Mouse (Mus musculus): Measurements from ENCODE around the gene Zfp865.

DNA sequence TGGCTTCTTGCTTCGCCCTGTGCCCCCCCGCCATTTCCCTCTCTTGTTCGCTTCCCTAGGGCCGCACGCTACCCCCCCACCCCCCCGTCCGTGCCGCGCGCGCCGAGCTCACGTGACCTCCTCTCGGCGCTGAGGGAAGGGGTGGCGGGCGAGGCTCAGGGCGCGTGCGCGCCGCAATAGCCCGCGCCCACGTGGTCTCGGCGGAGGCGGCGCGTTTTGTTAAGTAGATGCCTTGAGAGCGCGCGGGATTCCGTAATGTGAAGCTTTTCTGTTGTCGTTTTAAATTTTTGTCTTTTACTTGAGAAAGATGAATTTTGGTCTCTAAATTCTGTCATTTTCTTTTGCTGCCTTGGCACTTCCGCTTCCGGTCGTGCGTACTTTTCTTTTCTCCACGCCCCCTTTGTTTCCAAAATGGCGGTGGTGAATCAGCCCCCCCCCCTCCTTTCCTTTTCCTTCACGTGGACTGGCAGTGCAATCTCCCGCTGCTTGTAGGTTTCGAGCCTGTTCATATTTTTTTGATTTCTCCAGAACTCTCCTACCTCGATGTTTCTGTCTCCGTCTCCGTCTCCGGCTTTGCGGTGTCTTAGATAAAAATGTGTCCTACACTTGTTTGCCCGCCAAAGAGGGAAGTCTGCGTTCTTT lies 42.3 kb downstream of the Zfp865 start:
- TF ChIP-seq EP300 (IDR thresholded peaks at IDR 0.05) (0 out of 2 replicates have a peak, but pooled peaks have one; percentile 11), CTCF (IDR thresholded peaks at IDR 0.05) (no peak)

Data from lung, postnatal 0 days (tissue).